Mouse (Mus musculus) bone marrow, adult 2 months (tissue): ENCODE data around the gene Nsd1.

ENCODE experiments used
- CTCF ChIP-seq: fragments of 200-500 bp; IDR thresholded peaks from 2 replicates; pipeline ENCODE4 v1.5.1; 2011; ENCODE audit warnings: low read length, control low read depth; ENCODE audit not compliant: control insufficient read depth, insufficient read depth
- POLR2A ChIP-seq: fragments of 200-500 bp; IDR thresholded peaks from 2 replicates; pipeline ENCODE4 v1.6.1; 2011; ENCODE audit warnings: low read depth, mild to moderate bottlenecking, control low read depth, low read length, borderline replicate concordance; ENCODE audit not compliant: control insufficient read depth

GRCm38 (mm10) chr13:55296760-55297159 lies 87.2 kb downstream of the Nsd1 start:
- TF ChIP-seq CTCF (no peak), POLR2A (no peak)
